Comparison of ENCODE assay signal across 18 mouse cellular contexts in the genomic region with DNA sequence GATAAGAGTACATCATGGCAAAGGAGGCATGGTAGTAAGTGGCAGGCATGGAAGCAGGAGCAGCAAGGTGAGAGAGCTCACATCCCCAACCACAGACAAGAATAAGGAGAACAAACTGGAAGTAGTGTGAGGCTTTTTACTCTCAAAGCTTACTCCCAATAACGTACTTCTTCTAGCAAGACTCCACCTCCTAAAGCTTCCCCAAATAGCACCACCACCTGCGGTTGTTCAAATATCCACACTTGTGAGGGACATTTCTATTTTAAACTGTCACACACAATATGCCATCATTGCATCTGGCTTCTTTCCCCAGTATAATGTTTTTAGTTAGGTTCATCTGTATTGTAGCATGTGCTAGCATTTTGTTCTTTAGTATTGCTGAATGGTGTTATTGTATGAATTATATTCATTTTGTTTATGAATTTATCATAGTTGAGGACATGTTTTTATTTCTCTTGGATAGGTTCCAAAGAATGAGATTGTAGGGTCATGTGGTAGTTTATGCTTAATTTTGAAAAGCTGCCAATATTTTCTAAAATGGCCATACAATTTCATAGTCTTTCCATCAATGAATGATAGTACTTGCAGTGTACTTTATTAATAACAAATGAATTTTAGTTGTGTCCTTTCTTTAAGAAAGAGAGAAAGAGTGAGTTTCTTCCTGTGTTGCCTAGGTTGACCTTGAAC. TPM values are rescaled to one million over a fixed set of nuclear protein-coding genes. Genes with fewer than 3 reads are reported as not detected.
DNase-seq lines count a peak whose midpoint lies in the region; ATAC-seq lines count a peak whose summit lies in the region.
"Had no signal": no experiment of that assay in that cellular context is flagged by ENCODE, and none has a peak within 500 bp of the region (broad histone marks: within the 10 kb centered on the region; RNA-seq: fewer than 3 reads in every experiment).

No protein-coding gene starts in this region.

- ATAC-seq in heart, embryonic 16.5 days (replicated peaks; ENCODE audit: extremely low read depth, insufficient read depth, low FRiP score), result no peak
- ATAC-seq in common myeloid progenitor, adult 5-6 weeks (replicated peaks; ENCODE audit: low read depth, poor library complexity, severe bottlenecking), result 0 out of 2 replicates have a peak, but pooled peaks have one; percentile 26
- ATAC-seq: hindbrain, postnatal 0 days; liver, postnatal 0 days had no signal

- H3K36me3 ChIP-seq in heart, embryonic 16.5 days (ENCODE audit: control insufficient read depth, insufficient read depth), result no peaks in the 10 kb centered on the region
- H3K36me3 ChIP-seq: forebrain, embryonic 12.5 days; neural tube, embryonic 12.5 days had no signal

- H3K9me3 ChIP-seq in heart, embryonic 16.5 days (replicated peaks; ENCODE audit: control insufficient read depth, low read length), result no peaks in the 10 kb centered on the region
- H3K9me3 ChIP-seq: forebrain, embryonic 12.5 days; neural tube, embryonic 12.5 days had no signal

- intact Hi-C loops in heart, postnatal 10 days (cut with DNase I), result no loop called here

- H3K4me1 ChIP-seq in heart, embryonic 16.5 days (ENCODE audit: control insufficient read depth, insufficient read depth, low read length), result peaks cover 12% of the 10 kb centered on the region
- H3K4me1 ChIP-seq: neural tube, embryonic 12.5 days had no signal

- H3K9ac ChIP-seq in heart, embryonic 16.5 days (ENCODE audit: low read length), result no peak overlapping the region
- H3K9ac ChIP-seq: forebrain, embryonic 12.5 days; liver, postnatal 0 days; neural tube, embryonic 12.5 days had no signal

- no peaks in the 10 kb centered on the region for H3K27me3 ChIP-seq in heart, embryonic 16.5 days (ENCODE audit: control insufficient read depth, insufficient read depth, low read length)
- H3K27me3 ChIP-seq: forebrain, embryonic 12.5 days; neural tube, embryonic 12.5 days had no signal

- H3K4me3 ChIP-seq in heart, embryonic 16.5 days (ENCODE audit: low read length), result no peak overlapping the region
- H3K4me3 ChIP-seq: forebrain, embryonic 12.5 days; neural tube, embryonic 12.5 days had no signal

- H3K27ac ChIP-seq in heart, embryonic 16.5 days (ENCODE audit: low read length), result peak overlapping the region; percentile 72
- H3K27ac ChIP-seq: forebrain, embryonic 12.5 days; hindbrain, postnatal 0 days; macrophage; neural tube, embryonic 12.5 days had no signal

- H3K4me2 ChIP-seq in heart, embryonic 16.5 days (ENCODE audit: low read depth, low read length), result no peak overlapping the region
- H3K4me2 ChIP-seq: forebrain, embryonic 12.5 days; neural tube, embryonic 12.5 days had no signal

- WGBS in heart, embryonic 16.5 days, result 26% methylated on average over 2 of the region's 2 CpGs

- no peak for DNase-seq in heart, postnatal 10 days
- DNase-seq in right cerebral cortex, adult 2 months (ENCODE audit: low spot score in 2 of 2), result peak; percentile 29 to 41
- DNase-seq in right cerebral cortex, postnatal 14 days, result no peak
- DNase-seq in telencephalon, adult 2 months (ENCODE audit: low read depth, low spot score), result peak; percentile 77
- no peak for DNase-seq in gastrocnemius, adult 8-10 months (ENCODE audit: low spot score in 2 of 2)
- no peak for DNase-seq in urinary bladder, adult 2 months (ENCODE audit: low spot score)
- DNase-seq: adrenal gland, postnatal 10 days; heart, adult 18-20 months; kidney, adult 2 months; kidney, postnatal 25 days; liver; liver, postnatal 0 days had no signal

RNA-seq across cellular contexts. Expression of gene Rock2, which starts 9.4 kb away (rescaled TPM):
- 16.8 and 20.4 TPM in 2 replicates for polyA plus RNA-seq in heart, embryonic 16.5 days (2015; fragmentation: Nextera tagmentation; extraction: Ambion mirVana)
- 10 to 100 TPM; 90.0 to 93.5 TPM for total RNA-seq in heart, postnatal 10 days (2021)
- total RNA-seq in common myeloid progenitor, adult 5-6 weeks (2017), result 78.2 and 80.4 TPM in 2 replicates
- 100 to 1,000 TPM in 1 of 4 experiments, 10 to 100 TPM in 3; 76.4 to 106 (median 80.8) TPM for total RNA-seq in gastrocnemius, adult 8-10 months (2022)
- polyA plus RNA-seq in urinary bladder, adult 2 months (2012; rRNA removed), result 42.1 and 52.0 TPM in 2 replicates

Comparison
In these comparisons a context has a peak if more than half of its experiments do, and no peak if none do; other contexts are left out.
1. DNase-seq: peak in right cerebral cortex, adult 2 months (2 of 2) and telencephalon, adult 2 months (single experiment); none in heart, postnatal 10 days (0 of 2), right cerebral cortex, postnatal 14 days (single experiment), gastrocnemius, adult 8-10 months (0 of 2) and urinary bladder, adult 2 months (single experiment).